Mouse (Mus musculus) liver, adult 2 months (tissue): ENCODE measurements around the gene Pnpla2. TPM values are rescaled to one million over a fixed set of nuclear protein-coding genes. Genes with fewer than 3 reads are reported as not detected.

Experiments
- DNase-seq: peaks from one replicate; pipeline ENCODE4 v3.0.0-alpha.2; 2011; ENCODE audit warnings: low read depth, low spot score; ENCODE audit errors: extremely low read depth
- H3K27ac ChIP-seq: fragments of 200-500 bp; replicated peaks from 2 replicates; pipeline ENCODE4 v1.5.1; 2012; ENCODE audit warnings: low read depth, mild to moderate bottlenecking, control low read depth, inconsistent platforms, low read length; ENCODE audit not compliant: insufficient read depth
- H3K27me3 ChIP-seq: fragments of 200-500 bp; 2 replicates; pipeline ENCODE4 v1.6.1; 2012; ENCODE audit warnings: mild to moderate bottlenecking, moderate library complexity, low read length, inconsistent platforms; ENCODE audit not compliant: control insufficient read depth, insufficient read depth
- H3K36me3 ChIP-seq: fragments of 200-500 bp; 2 replicates; pipeline ENCODE4 v1.6.1; 2012; ENCODE audit warnings: low read length, inconsistent platforms; ENCODE audit not compliant: control insufficient read depth, insufficient read depth
- H3K4me1 ChIP-seq: fragments of 200-500 bp; 2 replicates; pipeline ENCODE4 v1.6.1; 2011; ENCODE audit warnings: low read length; ENCODE audit not compliant: control insufficient read depth, insufficient read depth
- H3K4me3 ChIP-seq: fragments of 200-500 bp; 2 replicates; pipeline ENCODE4 v1.5.1; 2011; ENCODE audit warnings: low read depth, mild to moderate bottlenecking, control low read depth, low read length, moderate library complexity; ENCODE audit not compliant: insufficient read depth
- H3K79me2 ChIP-seq: fragments of 200-500 bp; 2 replicates; pipeline ENCODE4 v1.6.1; 2012; ENCODE audit warnings: inconsistent platforms, mild to moderate bottlenecking, low read length, moderate library complexity; ENCODE audit not compliant: control insufficient read depth, insufficient read depth
- H3K9ac ChIP-seq: fragments of 200-500 bp; 2 replicates; pipeline ENCODE4 v1.6.1; 2012; ENCODE audit warnings: low read depth, mild to moderate bottlenecking, control low read depth, inconsistent platforms, low read length
- CTCF ChIP-seq: fragments of 200-500 bp; IDR thresholded peaks from 2 replicates; pipeline ENCODE4 v1.5.1; 2011; ENCODE audit warnings: low read depth, low read length, control low read depth
- POLR2A ChIP-seq: fragments of 200-500 bp; IDR thresholded peaks from 2 replicates; pipeline ENCODE4 v1.6.1; 2011; ENCODE audit warnings: low read length, control low read depth; ENCODE audit not compliant: insufficient read depth; ENCODE audit errors: extremely low read depth
- WGBS: fragments of 180-500 bp; shearing (Covaris S2); methylation state at CpG from one replicate; pipeline ENCODE4 v1.1.7; 2018; 5-methylcytosine and 5-hydroxymethylcytosine counted together
- polyA plus RNA-seq: library from polyadenylated mRNA; depleted of rRNA; stranded (reverse); fragments of >200 nt; gene quantifications from 2 replicates; pipeline ENCODE4 v1.2.3, GENCODE M21; 2012
- total RNA-seq: library from RNA; depleted of rRNA; stranded (reverse); fragments of >200 nt; gene quantifications from 2 replicates; pipeline ENCODE4 v1.2.3, GENCODE M21; 2014

Pnpla2 gene
- total and polyA plus RNA-seq, 2 experiments = 22.6 to 84.8 TPM

- DNase-seq = peak; percentile 87
- Histone ChIP-seq H3K27ac (peak within 1 kb of the TSS; percentile 93), H3K27me3 (no peaks in the 10 kb centered on the region), H3K79me2 (no peaks in the 10 kb centered on the region; the same call in 1 of the 2 replicates), H3K9ac (peak within 1 kb of the TSS; percentile 92), H3K4me1 (peaks cover 20% of the 10 kb centered on the region), H3K4me3 (peak within 1 kb of the TSS; percentile 78), H3K36me3 (no peaks in the 10 kb centered on the region)
- TF ChIP-seq POLR2A (peak; percentile 69), CTCF (peak; percentile 82)
- 5% methylated on average over 53 of the region's 53 CpGs for WGBS
Observed at GRCm38 (mm10) chr7:141437178-141438120, 17.5 kb upstream of the Pnpla2 start, which contains the start of gene Slc25a22. TSS of gene Slc25a22 (minus strand) at chr7:141437892.

DNA sequence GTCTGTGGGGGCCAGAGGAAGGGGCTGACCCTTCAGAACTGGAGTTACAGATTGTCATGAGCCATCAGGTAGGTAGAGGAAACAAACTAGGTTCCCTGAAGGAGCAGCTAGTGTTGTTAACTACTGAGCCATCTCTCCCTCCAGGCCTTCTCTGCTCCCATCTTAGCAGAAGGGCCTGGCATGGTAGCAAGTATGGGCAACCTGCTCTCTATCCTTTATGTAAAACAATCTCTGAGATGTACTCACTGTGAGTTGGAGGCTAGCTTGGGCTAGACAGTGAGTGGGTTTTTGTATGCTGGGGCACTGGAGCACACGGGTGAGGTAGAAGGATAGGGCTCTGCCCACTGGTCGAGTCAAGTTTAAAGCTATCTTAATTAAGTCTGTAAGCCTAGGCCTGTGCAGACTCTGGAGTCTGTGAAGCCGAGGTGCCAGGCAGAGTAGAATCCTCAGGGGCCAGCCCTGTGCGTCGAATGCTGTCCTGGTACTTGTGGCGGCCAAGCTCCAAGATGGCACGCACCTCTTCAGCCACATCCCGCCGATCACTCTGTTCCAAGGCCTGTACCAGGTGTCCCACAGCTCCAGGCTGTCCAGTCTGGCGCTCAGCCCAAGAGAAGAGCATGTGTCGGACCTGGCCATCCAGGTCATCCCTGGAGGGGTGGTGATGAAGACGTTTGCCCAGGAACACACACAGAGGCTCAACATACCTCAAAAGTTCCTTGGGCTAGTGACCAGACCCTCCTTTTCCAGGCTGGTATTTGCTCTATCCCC is 16.6 kb upstream of the Pnpla2 start:
- Histone ChIP-seq H3K4me3 (no peak overlapping the region), H3K9ac (no peak overlapping the region), H3K79me2 (no peaks in the 10 kb centered on the region; the same call in 1 of the 2 replicates), H3K4me1 (peaks cover 20% of the 10 kb centered on the region), H3K36me3 (no peaks in the 10 kb centered on the region), H3K27me3 (no peaks in the 10 kb centered on the region), H3K27ac (no peak overlapping the region)
- TF ChIP-seq POLR2A (no peak), CTCF (no peak)
- WGBS = 90% methylated on average over 12 of the region's 12 CpGs
- no peak for DNase-seq

GRCm38 (mm10) chr7:141439140-141439679 is 15.8 kb upstream of the Pnpla2 start:
- Histone ChIP-seq H3K9ac (no peak overlapping the region), H3K27me3 (no peaks in the 10 kb centered on the region), H3K36me3 (no peaks in the 10 kb centered on the region), H3K79me2 (no peaks in the 10 kb centered on the region; the same call in 1 of the 2 replicates), H3K4me3 (no peak overlapping the region), H3K27ac (no peak overlapping the region), H3K4me1 (peaks cover 24% of the 10 kb centered on the region)
- no peak for TF ChIP-seq POLR2A
- TF ChIP-seq CTCF = no peak
- DNase-seq = no peak
- 95% methylated on average over 10 of the region's 10 CpGs for WGBS

GRCm38 (mm10) chr7:141439811-141440210 is 15.2 kb upstream of the Pnpla2 start:
- no peaks in the 10 kb centered on the region for H3K27me3 ChIP-seq
- peaks cover 24% of the 10 kb centered on the region for H3K4me1 ChIP-seq
- no peaks in the 10 kb centered on the region; the same call in 1 of the 2 replicates for H3K79me2 ChIP-seq
- H3K9ac ChIP-seq = no peak overlapping the region
- no peak for TF ChIP-seq CTCF
- no peak for TF ChIP-seq POLR2A
- H3K4me3 ChIP-seq = no peak overlapping the region
- H3K27ac ChIP-seq = no peak overlapping the region
- no peak for DNase-seq
- no peaks in the 10 kb centered on the region for H3K36me3 ChIP-seq
- WGBS = 97% methylated on average over 11 of the region's 11 CpGs

- Histone ChIP-seq H3K27me3 (no peaks in the 10 kb centered on the region), H3K4me3 (no peak overlapping the region), H3K4me1 (peaks cover 21% of the 10 kb centered on the region), H3K36me3 (no peaks in the 10 kb centered on the region), H3K27ac (no peak overlapping the region), H3K79me2 (no peaks in the 10 kb centered on the region; the same call in 1 of the 2 replicates), H3K9ac (no peak overlapping the region)
- TF ChIP-seq POLR2A = no peak
- peak; percentile 77 for TF ChIP-seq CTCF
- WGBS = 8% methylated on average over 6 of the region's 6 CpGs
- peak; percentile 57 for DNase-seq
Observed at GRCm38 (mm10) chr7:141440613-141441012, 14.4 kb upstream of the Pnpla2 start.
